Mouse (Mus musculus): ENCODE measurements around the gene Zan. TPM values are rescaled to one million over a fixed set of nuclear protein-coding genes. Genes with fewer than 3 reads are reported as not detected.

Gene Zan
- polyA plus RNA-seq, 1 experiment from 2014 or later: 0.15 TPM

- 0 out of 2 replicates have a peak, but pooled peaks cover 3% of the 10 kb centered on the region for H3K27me3 ChIP-seq
- H3K4me2 ChIP-seq (replicated peaks): no peak overlapping the region
- H3K27ac ChIP-seq: no peak overlapping the region
- H3K36me3 ChIP-seq: no peaks in the 10 kb centered on the region
- H3K4me1 ChIP-seq: no peaks in the 10 kb centered on the region
- 47% methylated on average over 7 of the region's 7 CpGs for WGBS
- ATAC-seq (ENCODE audit: low FRiP score): no peak
- no peak overlapping the region for H3K4me3 ChIP-seq
- H3K9ac ChIP-seq: no peak overlapping the region
- H3K9me3 ChIP-seq (replicated peaks): no peaks in the 10 kb centered on the region
These were observed 82.4 kb downstream of the Zan start for GRCm38 (mm10) chr5:137394456-137394855.

- WGBS: 82% methylated on average over 8 of the region's 8 CpGs
- 0 out of 2 replicates have a peak, but pooled peaks cover 3% of the 10 kb centered on the region for H3K27me3 ChIP-seq
- H3K4me3 ChIP-seq: no peak overlapping the region
- H3K9ac ChIP-seq: no peak overlapping the region
- H3K4me1 ChIP-seq: no peaks in the 10 kb centered on the region
- no peak for ATAC-seq (ENCODE audit: low FRiP score)
- H3K36me3 ChIP-seq: no peaks in the 10 kb centered on the region
- no peaks in the 10 kb centered on the region for H3K9me3 ChIP-seq (replicated peaks)
- no peak overlapping the region for H3K4me2 ChIP-seq (replicated peaks)
- H3K27ac ChIP-seq: no peak overlapping the region
These were observed 85.2 kb downstream of the Zan start for GRCm38 (mm10) chr5:137391641-137392040.

GRCm38 (mm10) chr5:137386712-137387111, 90.2 kb downstream of the Zan start:
- Histone ChIP-seq H3K9me3 (replicated peaks) (no peaks in the 10 kb centered on the region), H3K27ac (no peak overlapping the region), H3K27me3 (no peaks in the 10 kb centered on the region), H3K9ac (no peak overlapping the region), H3K4me3 (no peak overlapping the region), H3K36me3 (no peaks in the 10 kb centered on the region), H3K4me1 (no peaks in the 10 kb centered on the region), H3K4me2 (replicated peaks) (no peak overlapping the region)
- no peak for ATAC-seq (ENCODE audit: low FRiP score)
- 95% methylated on average over 7 of the region's 7 CpGs for WGBS

GRCm38 (mm10) chr5:137383441-137383840, 93.4 kb downstream of the Zan start:
- ATAC-seq (ENCODE audit: low FRiP score): no peak

GRCm38 (mm10) chr5:137381152-137381551, 95.7 kb downstream of the Zan start:
- ATAC-seq (ENCODE audit: low FRiP score): no peak
- no peak overlapping the region for H3K4me3 ChIP-seq
- H3K9me3 ChIP-seq (replicated peaks): no peaks in the 10 kb centered on the region
- no peak overlapping the region for H3K9ac ChIP-seq
- H3K4me1 ChIP-seq: peaks cover 13% of the 10 kb centered on the region
- H3K4me2 ChIP-seq (replicated peaks): no peak overlapping the region
- H3K27me3 ChIP-seq: no peaks in the 10 kb centered on the region
- no peak overlapping the region for H3K27ac ChIP-seq
- WGBS: 53% methylated on average over 4 of the region's 4 CpGs
- H3K36me3 ChIP-seq: no peaks in the 10 kb centered on the region

More at GRCm38 (mm10) chr5:137383441-137383840, 93.4 kb downstream of the Zan start:
- WGBS: 88% methylated on average over 7 of the region's 7 CpGs
- Histone ChIP-seq H3K36me3 (no peaks in the 10 kb centered on the region), H3K4me1 (no peaks in the 10 kb centered on the region), H3K27ac (no peak overlapping the region), H3K27me3 (no peaks in the 10 kb centered on the region), H3K9ac (no peak overlapping the region; the same call in 1 of the 2 replicates), H3K9me3 (replicated peaks) (no peaks in the 10 kb centered on the region), H3K4me2 (replicated peaks) (no peak overlapping the region), H3K4me3 (no peak overlapping the region)

- Histone ChIP-seq H3K27me3 (no peaks in the 10 kb centered on the region), H3K4me2 (replicated peaks) (peak overlapping the region; percentile 27; the same call in 1 of the 2 replicates), H3K36me3 (peaks cover 25% of the 10 kb centered on the region), H3K9ac (no peak overlapping the region), H3K9me3 (replicated peaks) (no peaks in the 10 kb centered on the region), H3K27ac (no peak overlapping the region), H3K4me1 (peaks cover 19% of the 10 kb centered on the region), H3K4me3 (no peak overlapping the region)
- ATAC-seq (ENCODE audit: low FRiP score): no peak
- WGBS: 47% methylated on average over 9 of the region's 15 CpGs
These were observed 99.3 kb downstream of the Zan start for GRCm38 (mm10) chr5:137377603-137378002.

- 46% methylated on average over 11 of the region's 11 CpGs for WGBS
- no peak overlapping the region for H3K9ac ChIP-seq
- no peak overlapping the region for H3K4me3 ChIP-seq
- H3K36me3 ChIP-seq: peaks cover 29% of the 10 kb centered on the region
- peak overlapping the region; percentile 27 for H3K4me2 ChIP-seq (replicated peaks)
- peaks cover 19% of the 10 kb centered on the region for H3K4me1 ChIP-seq
- no peak overlapping the region for H3K27ac ChIP-seq
- H3K27me3 ChIP-seq: no peaks in the 10 kb centered on the region
- no peak for ATAC-seq (ENCODE audit: low FRiP score)
- H3K9me3 ChIP-seq (replicated peaks): no peaks in the 10 kb centered on the region
These were observed 99.7 kb downstream of the Zan start for GRCm38 (mm10) chr5:137377176-137377575.

GRCm38 (mm10) chr5:137376722-137377121, 100.1 kb downstream of the Zan start:
- Histone ChIP-seq H3K4me1 (peaks cover 19% of the 10 kb centered on the region), H3K9me3 (replicated peaks) (no peaks in the 10 kb centered on the region), H3K9ac (no peak overlapping the region), H3K4me3 (no peak overlapping the region), H3K36me3 (peaks cover 33% of the 10 kb centered on the region), H3K4me2 (replicated peaks) (no peak overlapping the region), H3K27ac (no peak overlapping the region), H3K27me3 (no peaks in the 10 kb centered on the region)
- 49% methylated on average over 9 of the region's 9 CpGs for WGBS
- ATAC-seq (ENCODE audit: low FRiP score): peak; percentile 29; the same call in 1 of the 2 replicates

GRCm38 (mm10) chr5:137376198-137376597, 100.7 kb downstream of the Zan start:
- ATAC-seq (ENCODE audit: low FRiP score): 0 out of 2 replicates have a peak, but pooled peaks have one; percentile 2
- WGBS: 34% methylated on average over 7 of the region's 7 CpGs
- Histone ChIP-seq H3K9ac (no peak overlapping the region), H3K4me1 (peaks cover 19% of the 10 kb centered on the region), H3K27ac (0 out of 2 replicates have a peak overlapping the region, but pooled peaks have one; percentile 26), H3K4me3 (no peak overlapping the region), H3K36me3 (peaks cover 39% of the 10 kb centered on the region), H3K27me3 (no peaks in the 10 kb centered on the region), H3K9me3 (replicated peaks) (no peaks in the 10 kb centered on the region), H3K4me2 (replicated peaks) (no peak overlapping the region)

GRCm38 (mm10) chr5:137375627-137376026, 101.2 kb downstream of the Zan start:
- Histone ChIP-seq H3K4me2 (replicated peaks) (no peak overlapping the region), H3K4me3 (no peak overlapping the region), H3K27me3 (no peaks in the 10 kb centered on the region), H3K9me3 (replicated peaks) (no peaks in the 10 kb centered on the region), H3K4me1 (peaks cover 19% of the 10 kb centered on the region), H3K27ac (0 out of 2 replicates have a peak overlapping the region, but pooled peaks have one; percentile 26), H3K9ac (no peak overlapping the region), H3K36me3 (peaks cover 44% of the 10 kb centered on the region)
- WGBS: 35% methylated on average over 2 of the region's 2 CpGs
- ATAC-seq (ENCODE audit: low FRiP score): no peak

GRCm38 (mm10) chr5:137374521-137375080, 102.3 kb downstream of the Zan start:
- H3K36me3 ChIP-seq: peaks cover 55% of the 10 kb centered on the region
- 92% methylated on average over 4 of the region's 4 CpGs for WGBS

GRCm38 (mm10) chr5:137373371-137373950, 103.4 kb downstream of the Zan start:
- peaks cover 19% of the 10 kb centered on the region for H3K4me1 ChIP-seq
- WGBS: 86% methylated on average over 12 of the region's 12 CpGs
- no peak overlapping the region for H3K4me3 ChIP-seq
- H3K9ac ChIP-seq: no peak overlapping the region
- no peak overlapping the region for H3K27ac ChIP-seq
- no peak for ATAC-seq (ENCODE audit: low FRiP score)
- peaks cover 66% of the 10 kb centered on the region for H3K36me3 ChIP-seq
- H3K4me2 ChIP-seq (replicated peaks): no peak overlapping the region
- H3K9me3 ChIP-seq (replicated peaks): no peaks in the 10 kb centered on the region
- no peaks in the 10 kb centered on the region for H3K27me3 ChIP-seq

More at GRCm38 (mm10) chr5:137374521-137375080, 102.3 kb downstream of the Zan start:
- H3K9ac ChIP-seq: no peak overlapping the region
- H3K27me3 ChIP-seq: no peaks in the 10 kb centered on the region
- H3K27ac ChIP-seq: no peak overlapping the region
- no peaks in the 10 kb centered on the region for H3K9me3 ChIP-seq (replicated peaks)
- H3K4me1 ChIP-seq: peaks cover 19% of the 10 kb centered on the region
- no peak overlapping the region for H3K4me2 ChIP-seq (replicated peaks)
- no peak overlapping the region for H3K4me3 ChIP-seq
- ATAC-seq (ENCODE audit: low FRiP score): no peak

GRCm38 (mm10) chr5:137369665-137370064, 107.2 kb downstream of the Zan start:
- Histone ChIP-seq H3K9ac (no peak overlapping the region), H3K27ac (no peak overlapping the region), H3K27me3 (no peaks in the 10 kb centered on the region), H3K4me1 (no peaks in the 10 kb centered on the region), H3K36me3 (peaks cover 92% of the 10 kb centered on the region), H3K4me3 (no peak overlapping the region), H3K9me3 (replicated peaks) (no peaks in the 10 kb centered on the region), H3K4me2 (replicated peaks) (no peak overlapping the region)
- 95% methylated on average over 11 of the region's 11 CpGs for WGBS
- ATAC-seq (ENCODE audit: low FRiP score): no peak
